ENCODE assay signal across 10 mouse cellular contexts in the genomic region with DNA sequence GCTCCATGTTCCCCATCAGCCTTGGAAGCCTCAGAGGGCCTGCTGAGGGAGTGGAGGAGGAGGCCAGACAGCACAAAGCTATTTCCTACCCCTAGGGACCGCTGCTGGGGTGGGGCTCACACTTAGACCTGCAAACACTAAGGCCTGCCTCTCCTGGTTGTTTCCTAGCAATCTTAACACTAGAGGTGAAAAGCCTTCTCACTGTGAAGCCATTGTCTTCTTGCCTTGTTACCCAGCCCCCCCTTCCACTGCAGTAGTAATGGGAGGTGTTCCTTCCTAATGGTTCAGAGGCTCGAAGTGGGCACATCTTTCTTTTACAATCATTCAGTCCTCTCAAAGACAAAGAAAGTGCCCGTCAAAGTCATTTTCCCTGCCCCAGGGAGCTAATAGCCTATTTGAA. TPM values are rescaled to one million over a fixed set of nuclear protein-coding genes. Genes with fewer than 3 reads are reported as not detected.
DNase-seq lines count a peak whose midpoint lies in the region; ATAC-seq and TF ChIP-seq lines count a peak whose summit lies in the region.
"Had no signal": no experiment of that assay in that cellular context is flagged by ENCODE, and none has a peak within 500 bp of the region (broad histone marks: within the 10 kb centered on the region; RNA-seq: fewer than 3 reads in every experiment).

No protein-coding gene starts in this region.

- peak overlapping the region; percentile 59 for H3K9ac ChIP-seq in forebrain, embryonic 14.5 days (ENCODE audit: low read length)
- H3K9ac ChIP-seq in midbrain, embryonic 11.5 days (ENCODE audit: low read length) = peak overlapping the region; percentile 32
- H3K9ac ChIP-seq: liver, embryonic 14.5 days had no signal

- 4% methylated on average over 3 of the region's 3 CpGs for WGBS in forebrain, embryonic 14.5 days
- WGBS in midbrain, embryonic 11.5 days = 6% methylated on average over 3 of the region's 3 CpGs
- 12% methylated on average over 3 of the region's 3 CpGs for WGBS in lung, adult 2 months

- no peak overlapping the region for H3K27ac ChIP-seq in layer of hippocampus, adult 2 months
- H3K27ac ChIP-seq in forebrain, embryonic 14.5 days (ENCODE audit: low read depth, low read length) = peak overlapping the region; percentile 52
- H3K27ac ChIP-seq in midbrain, embryonic 11.5 days (ENCODE audit: low read depth, low read length) = peak overlapping the region; percentile 46
- H3K27ac ChIP-seq: liver, embryonic 14.5 days had no signal

- H3K4me2 ChIP-seq in forebrain, embryonic 14.5 days (ENCODE audit: low read length) = peak overlapping the region; percentile 71
- H3K4me2 ChIP-seq in midbrain, embryonic 11.5 days = peak overlapping the region; percentile 41

- peaks cover 21% of the 10 kb centered on the region for H3K36me3 ChIP-seq in forebrain, embryonic 14.5 days (ENCODE audit: control insufficient read depth, insufficient read depth, low read length)
- H3K36me3 ChIP-seq in midbrain, embryonic 11.5 days (ENCODE audit: control insufficient read depth, insufficient read depth, low read length) = no peaks in the 10 kb centered on the region

- no peak for TF ChIP-seq POLR2A in lung, adult 2 months (IDR thresholded peaks at IDR 0.05; ENCODE audit: borderline replicate concordance, extremely low read depth, low read depth, low read length)

- peak overlapping the region; percentile 81 for H3K4me3 ChIP-seq in layer of hippocampus, adult 2 months
- peak overlapping the region; percentile 70 for H3K4me3 ChIP-seq in forebrain, embryonic 14.5 days (ENCODE audit: low read depth, low read length)
- H3K4me3 ChIP-seq in midbrain, embryonic 11.5 days (ENCODE audit: low read depth, low read length) = peak overlapping the region; percentile 27
- no peak overlapping the region for H3K4me3 ChIP-seq in lung, adult 2 months (replicated peaks; ENCODE audit: extremely low read depth, low read depth, low read length)

- H3K27me3 ChIP-seq in forebrain, embryonic 14.5 days (replicated peaks; ENCODE audit: control insufficient read depth, insufficient read depth, low read length) = peaks cover 19% of the 10 kb centered on the region
- peaks cover 35% of the 10 kb centered on the region for H3K27me3 ChIP-seq in midbrain, embryonic 11.5 days (ENCODE audit: control insufficient read depth, insufficient read depth, low read length)

- H3K4me1 ChIP-seq in forebrain, embryonic 14.5 days (ENCODE audit: control insufficient read depth, insufficient read depth, low read length) = 0 out of 2 replicates have a peak, but pooled peaks cover 3% of the 10 kb centered on the region
- peaks cover 13% of the 10 kb centered on the region for H3K4me1 ChIP-seq in midbrain, embryonic 11.5 days (ENCODE audit: control insufficient read depth, insufficient read depth, low read length)
- peaks cover 3% of the 10 kb centered on the region; the same call in 1 of the 2 replicates for H3K4me1 ChIP-seq in lung, adult 2 months (ENCODE audit: control insufficient read depth, insufficient read depth, low read length)

- DNase-seq in layer of hippocampus, adult 2 months (ENCODE audit: low spot score in 2 of 2) = no peak
- DNase-seq in layer of hippocampus, postnatal 25 days (ENCODE audit: extremely low spot score in 1 of 2, low spot score in 1 of 2) = no peak
- DNase-seq in forebrain, embryonic 14.5 days (ENCODE audit: low spot score) = no peak
- peak; percentile 67 for DNase-seq in midbrain, embryonic 11.5 days (ENCODE audit: low spot score, missing footprints)
- DNase-seq in retina, postnatal 1 day = peak; percentile 30
- no peak for DNase-seq in kidney, postnatal 36 days
- DNase-seq in lung, adult 2 months = no peak
- no peak for DNase-seq in frontal cortex, postnatal 14 days (ENCODE audit: low spot score in 2 of 2)
- DNase-seq: heart, adult 11 months had no signal

- TF ChIP-seq CTCF in layer of hippocampus, adult 2 months (conservative IDR thresholded peaks at IDR 0.05) = peak; percentile 31
- TF ChIP-seq CTCF in lung, adult 2 months (IDR thresholded peaks at IDR 0.05; ENCODE audit: insufficient read depth, low read length) = no peak

- H3K9me3 ChIP-seq in forebrain, embryonic 14.5 days (replicated peaks; ENCODE audit: control insufficient read depth, low read length) = no peaks in the 10 kb centered on the region
- no peaks in the 10 kb centered on the region for H3K9me3 ChIP-seq in midbrain, embryonic 11.5 days (ENCODE audit: control insufficient read depth, low read length)

- ATAC-seq in forebrain, embryonic 14.5 days = no peak
- ATAC-seq in midbrain, embryonic 11.5 days (ENCODE audit: low FRiP score) = no peak

RNA-seq across cellular contexts. Expression of a gene that starts 2.9 kb away (rescaled TPM):
- total RNA-seq in layer of hippocampus, adult 2 months (2021) = 10 to 100 TPM; 80.9 to 84.4 TPM
- total RNA-seq in layer of hippocampus, postnatal 25 days (2021) = 10 to 100 TPM; 70.7 to 71.1 TPM
- polyA plus RNA-seq in forebrain, embryonic 14.5 days (2014; fragmentation: Nextera tagmentation; extraction: Ambion mirVana) = 84.2 and 86.2 TPM in 2 replicates
- polyA plus RNA-seq in midbrain, embryonic 11.5 days (2014; fragmentation: Nextera tagmentation; extraction: Ambion mirVana) = 73.5 and 79.6 TPM in 2 replicates
- 11.1 and 17.5 TPM in 2 replicates for polyA plus RNA-seq in lung, adult 2 months (2012; rRNA removed)

RNA-seq across cellular contexts. Expression of a gene that starts 3.3 kb away (rescaled TPM):
- 100 to 1,000 TPM; 170 to 180 TPM for total RNA-seq in layer of hippocampus, adult 2 months (2021)
- 100 to 1,000 TPM; 178 to 189 TPM for total RNA-seq in layer of hippocampus, postnatal 25 days (2021)
- polyA plus RNA-seq in forebrain, embryonic 14.5 days (2014; fragmentation: Nextera tagmentation; extraction: Ambion mirVana) = 253 and 297 TPM in 2 replicates
- 179 and 186 TPM in 2 replicates for polyA plus RNA-seq in midbrain, embryonic 11.5 days (2014; fragmentation: Nextera tagmentation; extraction: Ambion mirVana)
- polyA plus RNA-seq in lung, adult 2 months (2012; rRNA removed) = 0.04 TPM in 1 of 2 replicates, not detected in the other

RNA-seq across cellular contexts. Expression of a gene that starts 32.9 kb away (rescaled TPM):
- total RNA-seq in layer of hippocampus, adult 2 months (2021) = 10 to 100 TPM; 19.3 to 25.5 TPM
- total RNA-seq in layer of hippocampus, postnatal 25 days (2021) = 10 to 100 TPM; 14.5 to 20.2 TPM
- polyA plus RNA-seq in forebrain, embryonic 14.5 days (2014; fragmentation: Nextera tagmentation; extraction: Ambion mirVana) = 20.4 and 23.0 TPM in 2 replicates
- polyA plus RNA-seq in midbrain, embryonic 11.5 days (2014; fragmentation: Nextera tagmentation; extraction: Ambion mirVana) = 33.7 and 34.3 TPM in 2 replicates
- polyA plus RNA-seq in lung, adult 2 months (2012; rRNA removed) = 3.9 and 4.7 TPM in 2 replicates

RNA-seq across cellular contexts. Expression of a gene that starts 49.7 kb away (rescaled TPM):
- total RNA-seq in layer of hippocampus, adult 2 months (2021) = 1 to 10 TPM; 5.2 to 5.6 TPM
- total RNA-seq in layer of hippocampus, postnatal 25 days (2021) = 1 to 10 TPM; 6.0 to 7.2 TPM
- polyA plus RNA-seq in forebrain, embryonic 14.5 days (2014; fragmentation: Nextera tagmentation; extraction: Ambion mirVana) = 8.4 and 10.2 TPM in 2 replicates
- 10.9 and 12.1 TPM in 2 replicates for polyA plus RNA-seq in midbrain, embryonic 11.5 days (2014; fragmentation: Nextera tagmentation; extraction: Ambion mirVana)
- polyA plus RNA-seq in lung, adult 2 months (2012; rRNA removed) = 2.1 and 2.3 TPM in 2 replicates

Comparison
In these comparisons a context has a peak if more than half of its experiments do, and no peak if none do; other contexts are left out.
1. DNase-seq: peak in midbrain, embryonic 11.5 days (single experiment) and retina, postnatal 1 day (single experiment); none in layer of hippocampus, adult 2 months (0 of 2), layer of hippocampus, postnatal 25 days (0 of 2), forebrain, embryonic 14.5 days (single experiment), kidney, postnatal 36 days (0 of 2), lung, adult 2 months (single experiment) and frontal cortex, postnatal 14 days (0 of 2).
2. RNA of a gene that starts 3.3 kb away (polyA plus RNA-seq): 253 to 297 TPM in forebrain, embryonic 14.5 days and 179 to 186 TPM in midbrain, embryonic 11.5 days; 0.04 TPM in lung, adult 2 months; every median in the first group is over 100 times any median in the second.